Mouse (Mus musculus) lung, postnatal 14 days (tissue): ENCODE results near the gene Prr19.
A peak's percentile ranks its signal among the peaks of the same experiment; 100 is the strongest.
"Not testable (repeated sequence)": the region's sequence is repeated elsewhere in the genome, so short reads cannot be mapped to it uniquely, and the experiment has no call there.

Experiments
- DNase-seq: peaks from one replicate; pipeline ENCODE4 v3.0.0; 2021

The Prr19 gene

DNA sequence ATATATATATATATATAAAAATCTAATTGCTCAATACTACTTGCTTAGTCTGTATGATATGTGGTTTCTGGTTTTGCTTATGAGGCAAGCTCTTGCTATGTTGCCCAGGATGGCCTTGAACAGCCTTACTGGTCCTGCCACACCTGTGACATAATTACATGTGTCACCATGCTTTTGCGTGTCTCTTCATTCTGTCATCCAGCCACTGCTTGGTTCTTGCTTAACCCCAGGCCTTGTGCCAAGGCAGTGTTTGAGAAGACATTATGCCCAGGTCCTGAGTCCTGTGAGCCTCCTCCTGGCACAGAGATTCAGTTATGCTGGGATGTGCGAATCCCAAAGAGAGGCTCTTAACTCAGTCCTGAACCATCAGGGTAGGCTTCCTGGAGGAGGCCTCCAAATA, 22.0 kb downstream of the Prr19 start:
- no peak for DNase-seq

DNA sequence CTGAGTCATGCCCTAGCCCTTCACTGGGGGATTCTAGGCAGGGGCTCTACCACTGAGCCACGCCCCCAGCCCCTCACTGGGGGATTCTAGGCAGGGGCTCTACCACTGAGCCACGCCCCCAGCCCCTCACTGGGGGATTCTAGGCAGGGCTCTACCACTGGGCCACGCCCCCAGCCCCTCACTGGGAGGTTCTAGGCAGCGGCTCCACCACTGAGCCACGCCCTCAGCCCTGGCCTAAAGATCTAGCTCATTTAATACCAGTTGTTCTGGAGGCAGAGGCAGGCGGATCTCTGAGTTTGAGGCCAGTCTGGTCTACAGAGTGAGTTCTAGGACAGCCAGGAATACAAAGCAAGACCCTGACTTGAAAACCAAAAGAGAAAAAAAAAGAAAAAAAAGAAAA, 24.2 kb downstream of the Prr19 start:
- not testable (repeated sequence) for DNase-seq

DNA sequence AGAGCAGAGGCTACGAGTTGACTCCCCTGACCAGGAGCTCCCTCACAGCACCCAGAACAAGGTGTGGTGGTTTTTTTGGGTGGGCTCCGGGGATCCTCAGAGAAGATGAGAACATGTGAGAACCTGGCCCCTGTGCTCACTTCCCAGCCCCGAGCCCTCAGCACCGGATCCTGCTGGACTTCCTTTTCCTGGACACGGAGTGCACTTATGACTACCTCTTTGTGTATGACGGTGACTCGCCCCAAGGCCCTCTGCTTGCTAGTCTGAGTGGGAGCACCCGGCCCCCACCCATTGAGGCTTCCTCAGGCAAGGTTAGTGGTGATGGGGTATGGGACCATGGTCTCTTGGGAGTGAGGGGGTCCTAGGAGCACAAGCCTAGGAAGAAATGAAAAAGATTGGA, 25.0 kb downstream of the Prr19 start:
- peak; percentile 11 for DNase-seq

DNA sequence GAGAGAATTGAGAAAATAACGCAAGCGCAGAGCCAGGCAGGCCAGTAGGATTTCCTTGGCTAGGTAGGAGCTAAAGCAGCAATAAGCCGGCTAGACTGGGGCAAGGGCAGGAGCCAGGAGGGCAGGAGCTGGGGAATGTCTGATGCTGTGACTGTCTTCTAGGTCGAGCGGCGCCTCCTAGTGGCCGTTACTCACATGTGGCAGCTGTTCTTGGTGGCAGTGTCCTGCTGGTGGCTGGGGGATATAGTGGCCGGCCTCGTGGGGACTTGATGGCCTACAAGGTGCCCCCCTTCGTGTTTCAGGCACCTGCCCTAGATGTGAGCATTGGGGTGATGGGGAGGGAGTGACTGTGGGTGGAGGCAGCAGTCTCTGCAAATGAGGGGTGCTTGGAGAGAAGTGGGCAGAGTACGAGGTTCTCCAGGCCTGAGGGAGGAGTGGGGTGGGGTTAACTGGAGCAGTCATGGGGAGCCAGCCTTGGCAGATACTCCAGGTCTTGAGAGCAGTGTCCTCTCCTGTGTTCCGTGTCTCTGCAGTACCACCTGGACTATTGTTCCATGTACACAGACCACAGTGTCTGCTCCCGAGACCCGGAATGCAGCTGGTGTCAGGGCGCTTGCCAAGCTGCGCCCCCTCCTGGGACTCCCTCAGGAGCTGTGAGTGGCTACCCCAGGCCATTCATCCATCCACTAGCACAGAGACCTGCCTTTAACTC, 32.5 kb downstream of the Prr19 start:
- peak; percentile 82 for DNase-seq

DNA sequence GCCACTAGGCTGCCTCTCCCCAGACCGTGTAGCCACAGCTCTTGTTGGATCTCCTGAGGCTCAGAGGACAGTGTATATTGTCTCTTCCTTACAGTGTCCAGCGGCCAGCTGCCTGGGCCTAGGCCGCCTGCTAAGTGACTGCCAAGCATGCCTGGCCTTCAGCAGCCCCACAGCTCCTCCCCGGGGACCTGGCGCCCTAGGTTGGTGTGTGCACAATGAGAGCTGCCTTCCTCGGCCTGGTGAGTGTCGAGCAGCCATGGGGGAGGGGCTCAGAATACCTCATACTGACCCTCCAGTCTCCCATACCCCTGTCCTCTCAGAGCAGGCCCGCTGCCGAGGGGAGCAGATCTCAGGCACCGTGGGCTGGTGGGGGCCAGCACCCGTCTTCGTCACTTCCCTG, 33.3 kb downstream of the Prr19 start:
- DNase-seq, result no peak

DNA sequence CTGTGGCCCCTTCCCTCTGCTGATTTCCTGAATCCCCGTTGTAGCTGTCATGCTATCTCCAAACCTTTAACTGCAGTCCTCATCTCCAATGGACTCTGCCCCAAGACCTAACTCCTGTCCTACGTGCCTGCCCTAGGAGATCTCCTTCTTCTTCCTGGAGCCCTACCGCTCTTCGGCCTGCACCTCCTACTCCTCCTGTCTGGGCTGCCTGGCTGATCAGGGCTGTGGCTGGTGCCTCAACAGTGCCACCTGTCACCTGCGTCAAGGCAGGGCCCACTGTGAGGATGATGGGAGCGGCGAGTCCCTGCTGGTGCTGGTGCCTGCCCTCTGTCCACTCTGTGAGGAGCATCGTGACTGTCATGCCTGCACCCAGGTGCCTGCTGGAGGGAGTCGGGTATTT, 38.1 kb downstream of the Prr19 start:
- no peak for DNase-seq

DNA sequence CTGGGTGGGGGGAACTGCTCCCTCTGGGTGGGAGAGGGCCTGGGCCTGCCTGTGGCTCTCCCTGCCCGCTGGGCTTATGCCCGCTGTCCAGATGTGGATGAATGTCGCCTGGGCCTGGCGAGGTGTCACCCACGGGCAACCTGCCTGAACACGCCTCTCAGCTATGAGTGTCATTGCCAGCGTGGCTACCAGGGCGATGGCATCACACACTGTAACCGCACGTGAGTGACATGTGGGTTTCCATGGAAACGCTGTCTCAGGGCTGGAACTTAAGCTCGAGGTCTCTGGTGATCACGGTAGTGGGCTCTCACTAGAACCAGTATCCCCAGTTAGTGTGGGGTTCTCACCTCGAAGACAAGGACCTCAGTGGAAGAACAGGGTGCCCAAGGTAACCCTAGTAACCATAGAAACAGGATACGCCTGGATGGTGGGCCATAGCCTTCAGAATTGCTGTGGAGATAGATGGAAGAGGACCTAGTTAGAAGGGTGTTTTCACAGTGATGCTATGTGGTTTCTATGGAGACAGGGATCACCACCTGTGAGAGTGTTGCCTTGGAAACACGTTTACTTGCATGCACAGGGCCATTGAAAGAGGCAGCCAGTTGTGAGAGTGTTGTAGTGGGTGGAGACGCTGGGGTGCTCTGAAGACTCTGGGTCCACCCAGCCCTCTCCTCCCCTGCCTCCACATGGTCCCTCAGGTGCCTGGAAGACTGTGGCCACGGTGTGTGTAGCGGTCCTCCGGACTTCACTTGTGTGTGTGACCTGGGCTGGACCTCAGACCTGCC, 40.0 kb downstream of the Prr19 start:
- DNase-seq, result no peak

DNA sequence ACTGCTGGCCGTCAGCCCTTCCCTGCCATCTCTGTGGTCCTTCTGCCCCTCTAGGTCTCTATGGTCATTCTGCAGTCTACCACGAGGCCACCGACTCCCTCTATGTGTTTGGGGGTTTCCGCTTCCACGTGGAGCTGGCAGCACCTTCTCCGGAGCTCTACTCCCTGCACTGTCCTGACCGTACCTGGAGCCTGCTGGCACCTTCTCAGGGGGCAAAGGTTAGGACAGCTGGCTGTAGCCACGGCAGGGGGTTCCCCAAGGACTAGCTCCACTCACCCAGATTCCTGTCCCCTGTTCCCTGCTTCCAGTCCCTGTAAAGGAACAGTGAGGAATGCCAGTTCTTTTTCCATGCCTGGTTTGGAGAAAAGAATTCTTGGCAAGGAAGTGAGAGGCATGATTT, 47.6 kb downstream of the Prr19 start:
- no peak for DNase-seq
